Mouse (Mus musculus): ENCODE measurements at regions not wholly inside any gene's neighbourhood (a gene's known extent, or its start where the extent isn't known, plus 50 kb on each side); places are given as distances from the start of the nearest gene placed in this dataset.

DNA sequence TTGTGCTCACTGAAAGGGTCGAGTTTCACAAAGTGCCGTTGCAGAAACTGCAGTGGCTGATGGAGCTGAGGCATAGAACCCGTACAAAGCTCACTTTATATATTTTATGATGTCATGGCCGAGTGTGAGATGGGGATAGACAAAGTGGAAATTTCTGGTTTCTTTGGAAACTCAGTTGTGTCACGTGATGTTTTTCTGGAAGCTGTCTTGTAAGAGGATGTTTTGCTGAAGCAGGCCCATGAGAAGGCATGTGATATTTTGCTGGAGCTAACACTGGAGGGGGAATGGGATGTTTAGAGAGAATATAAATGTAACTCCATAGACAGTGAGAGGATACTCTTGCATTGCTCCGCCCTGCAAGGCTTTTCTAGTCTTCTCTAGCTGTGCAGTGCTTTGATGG lies 311.7 kb downstream of the Tmem132b start:
- no peak for DNase-seq

DNA sequence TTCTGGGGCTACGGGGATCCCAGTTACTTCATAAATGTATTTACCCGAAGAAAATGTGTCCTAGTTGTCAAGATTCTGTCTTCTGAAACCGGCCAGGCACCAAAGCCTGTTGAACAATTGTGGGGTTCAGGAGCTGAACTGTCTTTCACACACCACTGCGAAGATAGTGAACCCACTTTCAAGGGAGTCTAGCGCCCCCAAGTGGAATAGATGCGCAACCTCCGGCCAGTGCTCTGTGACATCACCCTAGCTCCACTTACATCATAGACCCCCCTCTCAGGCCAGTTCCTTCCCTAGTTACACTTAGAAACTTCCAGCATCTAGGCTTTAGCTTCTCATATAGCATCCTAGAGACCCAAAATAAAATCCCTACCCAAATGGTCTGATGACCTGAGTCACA lies 318.1 kb downstream of the Tmem132b start:
- DNase-seq, result no peak

DNA sequence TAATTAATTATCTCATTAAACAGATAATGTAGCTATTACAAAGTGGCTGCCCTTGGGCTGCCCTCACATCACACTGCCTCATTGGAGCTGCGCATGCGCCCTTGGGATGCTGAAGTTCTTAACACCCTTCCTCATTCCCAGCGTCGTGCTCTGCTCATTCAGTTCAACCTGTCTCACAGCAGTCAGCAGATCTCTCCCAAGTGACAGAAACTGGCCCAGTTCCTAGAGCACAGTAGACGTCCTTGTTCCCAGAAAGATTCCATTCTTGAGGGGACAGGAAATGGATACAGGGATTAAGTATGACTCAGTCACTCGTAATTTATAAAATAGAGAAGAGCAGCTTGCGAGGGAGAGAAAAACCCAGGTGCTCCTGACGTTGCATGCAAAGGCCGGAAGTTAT lies 344.7 kb downstream of the Tmem132b start:
- no peak for DNase-seq

DNA sequence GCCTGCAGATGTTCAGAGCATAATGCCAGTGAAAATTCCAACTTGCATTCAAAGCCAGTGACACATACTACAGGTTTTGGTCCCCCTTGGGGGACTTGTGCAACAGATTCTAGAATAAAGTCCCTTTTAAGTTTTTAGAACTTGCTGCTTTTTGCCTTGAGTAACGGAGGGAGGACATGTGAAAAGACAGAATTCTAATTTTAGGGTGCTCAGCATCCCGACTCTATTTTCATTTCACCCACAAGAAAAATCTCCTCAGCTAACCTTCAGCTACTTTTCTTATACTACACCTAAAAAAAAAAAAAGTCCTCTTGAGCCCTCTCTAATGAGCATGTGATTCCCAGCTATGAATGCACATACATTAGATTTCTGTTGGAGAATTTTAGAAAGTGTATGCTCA lies 357.3 kb downstream of the Tmem132b start:
- no peak for DNase-seq

DNA sequence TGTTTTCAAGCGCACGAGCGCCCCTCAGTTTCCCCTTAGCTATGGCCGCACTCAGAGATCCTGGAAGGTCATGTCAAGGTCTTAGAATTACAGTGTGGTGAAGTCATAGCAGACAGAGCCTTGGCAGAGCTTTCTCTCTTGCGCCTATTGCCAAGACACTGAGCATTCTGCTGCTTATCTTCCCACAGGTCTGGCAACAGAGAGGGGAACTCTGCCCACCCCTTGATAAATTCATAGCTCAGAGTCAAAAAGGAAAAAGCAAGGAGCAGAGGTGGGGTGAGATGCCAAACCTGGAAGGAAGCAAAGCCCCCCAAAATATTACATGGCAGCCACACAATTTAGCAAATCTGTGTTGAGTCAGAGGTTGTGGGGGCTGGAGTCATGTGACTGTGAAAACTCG lies 362.3 kb downstream of the Tmem132b start:
- DNase-seq, result no peak

DNA sequence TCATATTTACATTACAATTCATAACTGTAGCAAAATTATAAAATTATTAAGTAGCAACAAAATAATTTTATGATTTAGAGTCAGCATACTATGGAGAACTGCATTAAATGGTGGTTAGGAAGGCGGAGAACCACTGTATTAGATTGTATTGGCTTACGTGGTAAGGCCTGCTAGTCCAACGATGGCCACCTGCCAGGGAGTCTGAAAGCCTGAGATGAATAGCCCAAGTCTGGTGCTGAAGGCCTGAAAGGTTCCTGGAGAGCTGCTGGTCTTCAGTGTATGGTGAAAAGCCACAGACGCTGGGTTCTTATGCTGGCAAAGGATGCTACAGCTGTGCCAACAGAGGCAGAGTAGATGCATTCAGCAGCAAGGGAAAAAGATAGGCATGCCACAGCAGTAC lies 370.5 kb downstream of the Tmem132b start:
- no peak for DNase-seq

DNA sequence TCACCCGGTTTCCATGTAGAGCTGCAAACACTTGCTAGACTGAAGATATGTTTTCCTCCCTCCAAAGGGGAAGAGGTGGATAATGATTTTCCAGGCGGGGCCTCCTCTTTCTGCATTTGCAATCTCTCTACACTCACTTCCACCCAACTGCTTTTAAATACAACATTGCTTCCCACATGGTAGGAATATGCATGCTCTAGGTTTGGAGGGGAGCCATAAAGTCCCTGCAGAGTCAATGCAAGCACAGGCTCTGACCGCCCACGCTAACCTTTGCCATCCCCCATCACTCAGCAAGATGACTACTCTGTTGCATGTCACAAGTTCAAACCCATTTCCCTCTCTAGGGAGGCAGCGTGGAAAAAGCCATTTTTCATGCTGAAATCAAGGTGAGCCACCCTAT lies 372.9 kb downstream of the Tmem132b start:
- no peak for DNase-seq

DNA sequence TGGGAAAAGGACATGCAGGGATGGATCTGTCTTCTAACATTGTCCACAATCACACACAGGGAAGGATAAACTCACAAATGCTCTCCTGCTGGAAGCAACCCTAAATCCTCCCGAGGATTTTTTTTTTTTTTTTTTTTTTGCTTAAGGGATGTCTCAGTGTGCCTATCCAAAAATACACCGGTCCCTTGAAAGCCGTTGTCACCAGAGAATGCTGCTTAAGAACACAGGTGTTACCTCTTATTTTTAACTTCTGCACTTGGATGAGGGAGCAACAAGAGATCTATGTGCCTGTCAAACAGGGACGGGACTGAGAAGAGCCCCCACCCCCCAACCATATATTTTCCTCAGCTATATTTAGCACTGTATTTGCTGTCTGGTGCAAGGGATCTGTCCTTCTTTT lies 375.8 kb downstream of the Tmem132b start:
- no peak for DNase-seq

DNA sequence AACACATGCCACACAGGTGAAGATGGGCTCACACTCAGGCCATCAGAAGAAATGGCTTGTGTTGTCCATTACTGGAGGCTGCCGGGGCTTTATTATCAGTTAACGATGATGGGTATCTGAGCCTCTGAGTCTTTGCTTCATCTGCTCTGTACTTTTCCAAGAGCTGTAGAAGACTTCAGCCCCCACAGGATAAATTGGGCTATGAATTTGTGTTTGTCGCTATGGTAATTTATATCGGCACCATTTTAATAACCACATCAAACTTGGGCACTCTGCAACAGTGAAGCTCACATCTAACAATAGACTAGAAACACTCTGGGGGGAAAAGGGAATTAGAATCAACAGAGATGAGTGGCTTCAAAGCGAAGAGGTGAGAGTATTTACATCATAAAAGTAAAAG lies 376.3 kb downstream of the Tmem132b start:
- DNase-seq, result no peak

DNA sequence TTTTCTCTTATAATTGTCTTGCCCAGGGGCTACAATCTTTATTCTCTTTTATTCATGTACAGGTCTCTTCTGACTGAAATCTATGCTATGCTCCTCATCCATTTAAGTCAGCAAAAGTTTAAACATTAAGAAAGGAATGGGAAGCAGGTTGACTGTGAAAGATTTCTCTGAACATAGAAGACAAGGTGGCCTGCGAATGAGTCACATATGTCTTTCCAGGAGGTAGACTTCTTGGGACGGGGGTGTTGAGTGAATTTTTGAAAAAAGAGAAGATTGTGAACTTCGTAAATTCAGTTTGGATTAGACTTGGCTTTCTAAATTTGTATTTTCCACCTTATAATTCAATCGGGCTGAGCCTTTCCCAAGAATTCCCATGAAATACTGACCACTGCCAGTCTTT lies 384.3 kb downstream of the Tmem132b start:
- DNase-seq, result no peak

DNA sequence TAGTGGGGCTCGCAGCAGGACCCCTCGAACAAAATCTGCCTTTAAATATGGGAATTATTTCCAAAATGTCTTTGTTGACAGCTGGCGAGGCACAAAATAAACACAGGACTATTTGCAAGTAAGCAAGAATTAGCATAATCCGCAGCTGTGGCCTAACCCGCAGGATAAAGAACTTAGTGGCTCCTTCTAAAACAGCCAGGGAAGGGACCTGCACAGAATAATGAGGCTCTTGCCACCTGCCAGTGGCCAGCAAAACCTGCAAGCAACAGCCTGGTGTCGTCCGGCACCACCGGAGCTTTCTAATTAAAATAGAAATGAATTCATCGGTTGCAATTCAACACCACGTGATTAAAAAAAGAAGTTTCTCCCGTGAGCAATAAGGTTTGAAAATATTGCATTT lies 389.4 kb downstream of the Tmem132b start:
- DNase-seq, result no peak

DNA sequence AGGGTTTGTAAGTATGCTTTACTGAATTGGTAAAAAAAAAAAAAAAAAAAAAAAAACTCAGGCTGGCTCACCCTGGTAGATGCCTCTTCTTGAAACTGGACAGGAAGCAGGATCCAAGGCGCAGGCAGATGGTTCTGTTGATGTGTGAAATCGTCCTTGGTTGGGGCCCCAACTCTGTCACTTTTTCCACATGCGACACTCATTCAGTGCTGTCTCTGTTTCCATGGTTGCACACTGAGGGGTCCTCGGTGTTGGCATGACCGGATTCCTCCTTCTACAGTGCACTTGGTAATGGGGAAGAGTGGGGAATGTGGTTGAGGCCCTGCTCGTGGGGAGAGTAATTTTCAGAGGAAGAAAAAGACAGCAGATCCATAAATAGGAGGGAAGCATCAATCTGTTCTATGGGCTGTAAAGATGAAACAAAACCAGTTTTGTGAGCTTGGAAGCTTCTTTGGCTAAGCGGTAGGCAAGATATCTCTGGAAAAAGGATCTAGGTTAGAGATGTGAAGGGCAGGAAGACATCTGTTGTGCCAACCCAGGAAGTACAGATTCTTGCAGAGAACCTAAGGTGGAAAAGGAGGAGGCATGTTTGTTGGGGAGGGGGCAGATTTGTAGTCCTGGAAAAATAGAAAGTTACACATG lies 394.4 kb downstream of the Tmem132b start:
- no peak for DNase-seq

DNA sequence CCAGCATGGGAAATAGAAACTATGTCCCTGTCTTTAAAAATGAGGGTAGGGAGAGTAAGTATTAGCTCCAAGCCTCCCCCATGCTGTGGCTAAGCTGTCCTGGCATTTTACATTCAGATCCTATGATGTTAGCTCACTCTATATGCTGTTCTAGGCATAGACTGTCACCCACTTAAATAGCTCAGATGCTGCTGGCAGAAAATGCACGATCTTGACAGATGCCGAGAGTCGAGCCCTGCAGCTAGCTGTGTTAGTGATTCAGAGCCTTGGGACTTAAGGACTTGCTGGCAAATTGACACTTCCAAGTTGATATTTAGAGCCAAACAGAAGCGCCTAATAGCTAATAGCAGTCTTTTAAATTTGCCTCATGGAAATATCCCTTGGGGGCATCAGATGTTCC lies 399.9 kb downstream of the Tmem132b start:
- DNase-seq, result no peak

DNA sequence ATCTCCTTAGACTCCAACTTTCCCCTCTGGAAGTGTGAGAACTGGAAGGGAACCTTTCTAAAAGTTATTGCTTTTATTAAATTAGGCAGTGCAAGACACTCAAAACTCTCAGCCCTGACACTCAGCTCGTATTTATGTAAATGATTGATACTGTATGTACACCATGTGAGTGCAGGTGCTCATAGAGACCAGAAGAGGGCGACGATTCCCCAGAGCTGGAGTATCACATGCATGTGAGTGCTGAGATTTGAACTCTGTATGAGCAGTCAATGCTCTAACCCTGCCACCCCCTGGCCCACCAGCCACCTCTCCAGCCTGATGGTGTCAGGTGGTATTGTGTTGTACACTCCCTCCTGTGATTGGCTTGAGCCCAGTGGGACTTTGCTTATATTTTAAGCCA lies 407.8 kb downstream of the Tmem132b start:
- no peak for DNase-seq

DNA sequence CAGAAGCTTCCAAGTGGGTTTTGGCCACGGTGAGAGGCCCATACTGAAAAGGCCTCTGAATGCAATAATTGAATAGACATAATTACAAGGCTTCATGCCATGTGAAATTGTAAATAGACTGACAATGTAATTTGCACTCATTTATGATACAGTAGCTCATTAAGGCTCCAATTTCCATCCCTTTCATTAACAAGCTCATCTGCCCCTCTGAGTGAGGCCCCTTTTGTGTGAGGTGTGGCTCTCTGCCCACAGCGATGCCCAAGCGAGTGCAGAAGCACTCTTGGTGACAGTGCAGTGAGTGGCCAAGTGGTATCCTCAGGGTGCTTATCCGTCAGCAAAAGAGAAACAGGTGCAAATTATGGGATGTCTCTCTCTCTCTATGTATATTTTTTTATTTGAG lies 415.2 kb downstream of the Tmem132b start:
- no peak for DNase-seq

DNA sequence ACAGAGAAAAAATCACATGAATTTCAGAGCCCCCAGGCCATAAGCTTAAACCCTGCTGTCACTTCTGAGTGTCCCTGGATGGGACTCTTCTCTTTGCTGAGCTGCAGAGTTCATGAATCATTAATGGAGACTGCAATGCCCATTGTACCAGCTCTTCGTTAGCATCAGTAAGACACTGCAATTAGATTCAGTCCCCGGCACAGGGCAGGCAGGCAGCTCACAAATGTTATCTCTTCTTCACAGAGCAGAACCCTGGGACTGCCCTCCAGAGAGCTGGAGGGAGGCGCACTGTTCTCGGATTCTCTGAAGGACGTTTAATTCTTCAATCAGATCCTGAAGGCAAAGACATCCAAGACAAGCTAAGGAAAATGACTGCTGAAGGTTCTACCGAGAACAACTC lies 420.1 kb downstream of the Tmem132b start:
- DNase-seq, result no peak

DNA sequence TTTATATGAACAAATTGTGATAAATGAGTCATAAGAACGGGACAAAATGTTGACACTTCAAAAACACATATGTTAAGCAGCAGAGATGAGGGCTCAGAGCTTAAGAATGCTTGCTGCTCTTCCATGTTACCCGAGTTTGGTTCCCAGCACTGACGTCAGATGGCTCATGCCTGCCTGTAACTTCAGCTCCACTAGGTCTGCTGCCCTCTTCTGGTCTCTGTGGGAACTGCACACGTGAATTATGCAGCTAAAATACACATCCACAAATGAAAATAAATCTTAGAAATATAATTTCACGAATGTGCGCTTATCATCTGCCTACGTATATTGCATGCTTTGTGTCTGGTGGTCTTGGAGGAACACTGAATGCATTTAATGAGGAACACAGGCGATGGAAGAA lies 432.5 kb downstream of the Tmem132b start:
- DNase-seq, result peak; percentile 25

DNA sequence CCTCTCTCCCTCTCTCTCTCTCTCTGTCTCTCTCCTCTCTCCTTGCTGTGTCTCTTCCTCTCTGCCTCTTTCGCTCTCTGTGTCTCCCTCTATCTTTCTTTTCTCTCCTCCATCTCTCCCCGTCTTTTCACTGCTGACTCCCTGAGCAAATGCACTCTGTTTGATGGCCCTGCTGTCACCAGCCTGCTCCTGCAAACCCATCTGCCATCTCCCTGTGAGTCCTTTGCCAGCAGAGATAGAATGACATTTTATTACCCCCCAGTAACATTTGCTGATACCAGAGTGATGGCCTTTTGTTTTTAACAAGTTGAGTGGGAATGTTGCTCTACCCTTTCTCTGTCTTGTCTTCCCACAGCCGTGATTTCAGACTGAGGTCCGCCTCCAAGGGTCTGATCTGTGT lies 436.6 kb downstream of the Tmem132b start:
- no peak for DNase-seq

DNA sequence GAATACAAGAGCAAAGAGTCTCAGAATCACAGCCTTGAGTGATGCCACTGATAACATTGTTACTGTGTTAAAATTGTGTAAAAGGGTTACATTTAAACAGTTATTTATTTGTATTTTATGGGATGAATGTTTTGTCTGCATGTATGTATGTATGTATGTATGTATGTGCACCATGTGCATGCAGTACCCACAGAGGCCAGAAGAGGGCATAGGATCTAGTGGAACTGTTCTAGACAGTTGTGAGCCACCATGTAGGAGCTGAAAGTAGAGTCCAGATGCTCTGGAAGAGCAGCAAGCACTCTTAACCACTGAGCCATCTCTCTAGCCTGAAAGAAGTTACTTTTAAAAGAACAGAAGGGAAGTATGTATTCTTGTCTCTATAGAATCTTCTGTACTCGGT lies 442.5 kb downstream of the Tmem132b start:
- no peak for DNase-seq

DNA sequence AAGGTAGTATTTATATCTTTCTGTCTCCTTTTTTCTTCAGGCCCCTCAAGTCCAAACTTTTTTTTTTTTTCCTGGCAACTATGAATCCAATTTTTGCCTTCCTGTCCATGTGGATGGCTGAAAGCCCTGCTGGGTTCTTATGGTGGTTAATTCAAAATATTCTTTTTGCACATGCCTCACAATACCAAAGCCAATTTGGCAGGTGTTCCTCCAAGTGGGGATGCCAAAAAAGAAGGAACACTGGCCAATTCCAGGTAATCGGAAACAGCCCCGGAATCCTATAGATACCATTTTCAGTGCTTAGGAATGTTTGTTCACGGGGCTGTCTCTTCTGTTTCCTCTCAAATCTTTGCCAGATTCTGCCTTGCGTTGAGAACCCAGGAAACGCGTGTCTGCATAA lies 448.2 kb downstream of the Tmem132b start:
- DNase-seq, result no peak

DNA sequence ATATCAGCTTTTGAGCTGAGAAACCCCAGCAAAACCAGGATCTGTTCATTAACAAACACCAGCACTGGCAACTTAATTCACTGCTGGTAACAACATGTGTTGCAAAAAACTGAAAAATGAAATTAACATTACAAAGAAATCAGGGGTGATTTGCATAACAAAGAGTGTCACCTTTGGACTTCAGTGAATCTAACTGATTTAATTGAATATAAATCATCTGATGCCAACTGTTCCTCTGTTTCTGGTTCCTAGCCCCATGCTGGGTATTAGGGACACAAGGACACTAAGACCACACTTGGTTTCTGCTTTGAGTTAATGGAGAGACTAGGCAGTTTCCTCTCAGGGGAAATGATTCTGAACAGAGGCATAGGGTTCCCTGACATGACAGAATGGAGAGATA lies 453.8 kb downstream of the Tmem132b start:
- DNase-seq, result no peak

DNA sequence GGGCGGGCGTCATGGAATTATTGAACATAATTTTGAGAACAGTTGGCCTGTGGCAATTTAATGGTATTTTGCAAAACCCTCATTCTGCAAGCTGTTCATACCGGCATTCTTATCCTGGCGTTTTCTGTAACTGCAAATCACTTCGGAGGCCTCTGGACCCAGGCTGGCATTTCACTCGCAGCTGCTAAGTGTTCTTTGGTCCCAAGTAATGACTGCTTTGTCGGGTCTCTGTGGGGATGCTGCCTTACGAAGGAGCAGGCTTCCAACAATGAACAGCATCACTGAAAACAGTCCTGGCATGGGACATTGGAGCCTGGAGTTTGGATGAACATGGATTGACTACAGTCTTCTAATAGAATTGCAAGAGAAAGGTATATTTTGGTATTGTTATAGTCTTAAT lies 465.6 kb downstream of the Tmem132b start:
- no peak for DNase-seq

DNA sequence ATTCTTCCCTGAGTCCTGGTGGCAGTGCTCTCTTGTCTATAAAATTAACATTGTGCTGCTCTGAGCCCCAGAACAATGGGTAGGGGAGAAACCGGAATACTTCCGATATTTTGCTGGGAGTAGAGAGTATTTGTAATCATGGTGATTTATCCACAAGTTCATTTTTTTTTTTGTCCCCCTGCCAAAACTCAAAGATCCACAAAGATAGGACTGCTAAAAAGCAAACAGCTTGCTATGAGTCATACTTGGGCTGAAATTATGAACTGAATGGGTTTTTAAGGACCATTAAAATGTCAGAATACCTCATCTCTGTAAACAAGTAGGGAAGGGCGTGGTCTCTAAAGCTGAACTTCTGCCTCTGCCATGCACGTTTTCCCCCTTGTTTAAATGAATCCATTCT lies 476.3 kb downstream of the Tmem132b start:
- no peak for DNase-seq

DNA sequence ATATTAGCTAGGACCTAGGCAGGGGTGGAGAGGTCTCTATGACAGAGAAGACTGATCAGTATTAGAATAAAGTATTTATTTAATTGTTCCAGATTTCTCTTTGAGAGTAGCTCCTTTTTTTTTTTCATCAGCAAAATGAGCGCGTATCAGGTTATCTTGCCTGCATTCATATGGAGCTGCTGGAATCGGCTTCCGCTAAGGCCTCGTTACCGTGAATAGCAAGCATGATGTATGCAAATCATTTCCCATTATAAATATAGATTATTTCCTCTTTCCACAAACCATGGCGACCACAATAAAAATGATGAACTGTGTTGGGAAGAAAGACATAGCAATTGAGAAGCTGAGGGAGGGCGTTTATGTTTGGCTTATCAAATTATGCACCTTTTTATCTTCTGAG lies 476.7 kb downstream of the Tmem132b start:
- no peak for DNase-seq

DNA sequence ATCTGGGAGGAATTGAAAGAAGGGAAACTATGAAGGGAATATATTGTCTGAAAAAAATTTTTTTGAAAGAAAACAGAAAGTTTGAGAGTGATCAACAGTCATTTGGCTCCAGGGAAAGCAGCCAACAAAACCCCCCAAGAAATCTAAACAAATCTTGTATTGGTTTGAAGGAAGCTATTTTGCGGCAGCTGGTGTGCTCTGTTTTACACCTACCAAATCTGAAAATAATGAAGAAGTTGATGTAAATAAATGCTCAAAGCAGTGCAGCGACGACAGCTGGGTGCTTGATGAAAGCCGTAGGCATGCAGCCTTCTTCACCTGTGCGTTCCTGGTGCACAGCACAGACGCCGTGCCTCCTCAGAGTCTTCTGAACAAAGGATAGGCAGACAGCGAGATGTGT lies 488.2 kb downstream of the Tmem132b start:
- DNase-seq, result no peak

DNA sequence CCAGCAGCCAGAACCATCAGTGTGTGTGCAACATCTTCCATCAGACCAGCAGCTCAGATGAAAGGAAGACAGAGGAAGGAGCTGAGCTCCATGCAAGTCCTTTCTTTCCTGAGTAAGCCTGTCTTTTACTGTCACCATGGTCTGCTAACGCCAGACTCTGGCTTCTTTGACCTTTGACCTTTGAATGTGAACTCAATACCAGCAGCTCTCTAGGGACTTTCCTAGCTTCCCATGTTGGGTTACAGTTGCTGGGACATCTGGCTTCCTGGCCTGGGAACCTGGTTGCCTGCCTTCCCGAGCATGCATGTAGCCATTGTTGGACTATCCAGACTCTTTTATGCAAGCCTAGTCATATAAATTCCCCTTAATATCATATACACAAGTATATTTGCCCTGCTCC lies 492.3 kb downstream of the Tmem132b start:
- no peak for DNase-seq

All from kidney, adult 18-20 months (tissue).